Mouse (Mus musculus): ENCODE results near the gene Peg12. TPM values are rescaled to one million over a fixed set of nuclear protein-coding genes. Genes with fewer than 3 reads are reported as not detected.

The Peg12 gene
- total RNA-seq, 2 experiments from 2014 or later = 1.2 to 1.4 TPM

Other genes with a start within 250 kb of the Peg12 start
- gene Ndn, start 117.9 kb downstream of the Peg12 start, total RNA-seq (2021) = 100 to 1,000 TPM; 157 to 162 TPM
- 1 to 10 TPM; 2.9 to 4.0 TPM for gene Magel2, start 87.5 kb downstream of the Peg12 start, total RNA-seq (2021)
- 10 to 100 TPM; 15.3 to 15.4 TPM for gene Mkrn3, start 44.4 kb downstream of the Peg12 start, total RNA-seq (2021)